Mouse (Mus musculus): ENCODE data around the gene Tmem256. TPM values are rescaled to one million over a fixed set of nuclear protein-coding genes. Genes with fewer than 3 reads are reported as not detected.

Tmem256 gene
- polyA plus RNA-seq (2016; fragmentation: Nextera tagmentation; extraction: Ambion mirVana): 269 and 280 TPM in 2 replicates

DNA sequence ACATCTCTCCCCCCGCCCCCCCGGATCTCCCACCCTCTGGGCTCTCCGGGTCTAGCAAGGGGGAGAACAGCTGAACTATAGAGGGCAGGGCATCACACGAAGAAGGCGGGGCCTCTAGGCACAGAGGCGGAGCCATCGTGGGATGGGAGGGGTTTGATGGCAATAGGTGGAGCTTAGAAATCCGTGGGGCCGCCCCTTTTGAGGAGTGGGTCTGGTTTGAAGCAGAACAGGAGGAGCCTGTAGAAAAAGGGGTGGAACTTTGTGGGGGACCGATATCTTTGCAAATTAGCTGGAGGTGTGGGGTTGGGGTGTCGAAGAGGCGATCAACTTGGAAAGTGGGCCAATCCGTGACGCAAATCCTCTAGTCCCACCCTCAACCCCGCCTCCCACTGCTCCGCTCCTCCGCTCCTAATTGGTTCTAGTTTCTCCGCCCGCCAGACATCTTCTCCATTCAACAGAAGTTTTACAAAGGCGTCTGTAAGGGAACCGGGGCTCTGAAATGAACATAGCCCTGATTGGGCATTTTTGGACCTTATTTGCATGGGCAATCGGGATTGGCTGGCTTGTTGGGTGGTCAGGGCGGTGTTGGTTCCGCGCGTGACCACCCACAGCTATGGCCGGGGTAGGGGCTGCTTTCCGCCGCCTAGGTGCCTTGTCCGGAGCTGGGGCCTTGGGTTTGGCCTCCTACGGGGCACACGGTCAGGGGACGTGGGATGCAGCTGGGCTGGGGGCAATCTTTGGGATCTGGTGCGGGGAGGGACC lies at the start of gene Tmem256:
Gene Tmem256 (plus strand): TSS at position 563 of the 762 bp plus-strand sequence.
- H3K36me3 ChIP-seq: peaks cover 8% of the 10 kb centered on the region
- WGBS: under 1% methylated on average over 34 of the region's 34 CpGs
- peak within 1 kb of the TSS; percentile 72 for H3K4me3 ChIP-seq
- H3K27me3 ChIP-seq (ENCODE audit: low read depth, poor library complexity, severe bottlenecking): peaks cover 40% of the 10 kb centered on the region
- H3K9me3 ChIP-seq (replicated peaks): no peaks in the 10 kb centered on the region
- peak; percentile 92 for DNase-seq (ENCODE audit: low spot score)
- peak within 1 kb of the TSS; percentile 88 for H3K27ac ChIP-seq
- peaks cover 53% of the 10 kb centered on the region for H3K4me1 ChIP-seq

DNA sequence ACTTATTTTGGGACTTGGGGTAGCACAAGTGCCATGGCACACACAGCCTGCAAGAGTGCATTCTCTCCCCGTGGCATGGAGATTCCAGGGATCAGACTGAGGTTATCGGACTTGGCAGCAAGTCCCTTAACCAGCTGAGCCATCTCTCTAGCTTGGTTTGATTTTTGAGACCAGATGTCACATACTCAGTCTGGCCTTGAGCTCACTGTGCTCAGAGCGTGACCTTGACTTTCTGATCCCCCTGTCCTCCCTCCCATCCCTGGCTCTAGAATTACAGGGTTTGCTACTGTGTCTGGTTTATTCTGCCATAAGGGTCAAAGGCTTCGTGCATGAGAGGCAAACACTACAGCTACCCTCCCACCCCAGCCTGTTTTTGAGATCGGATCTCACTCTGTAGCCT lies 48.9 kb upstream of the Tmem256 start:
- WGBS: 70% methylated on average over 5 of the region's 5 CpGs
- Histone ChIP-seq H3K27ac (no peak overlapping the region), H3K27me3 (ENCODE audit: low read depth, poor library complexity, severe bottlenecking) (peaks cover 27% of the 10 kb centered on the region), H3K4me3 (no peak overlapping the region), H3K36me3 (no peaks in the 10 kb centered on the region), H3K9me3 (replicated peaks) (no peaks in the 10 kb centered on the region), H3K4me1 (0 out of 2 replicates have a peak, but pooled peaks cover 2% of the 10 kb centered on the region)
- no peak for DNase-seq (ENCODE audit: low spot score)

DNA sequence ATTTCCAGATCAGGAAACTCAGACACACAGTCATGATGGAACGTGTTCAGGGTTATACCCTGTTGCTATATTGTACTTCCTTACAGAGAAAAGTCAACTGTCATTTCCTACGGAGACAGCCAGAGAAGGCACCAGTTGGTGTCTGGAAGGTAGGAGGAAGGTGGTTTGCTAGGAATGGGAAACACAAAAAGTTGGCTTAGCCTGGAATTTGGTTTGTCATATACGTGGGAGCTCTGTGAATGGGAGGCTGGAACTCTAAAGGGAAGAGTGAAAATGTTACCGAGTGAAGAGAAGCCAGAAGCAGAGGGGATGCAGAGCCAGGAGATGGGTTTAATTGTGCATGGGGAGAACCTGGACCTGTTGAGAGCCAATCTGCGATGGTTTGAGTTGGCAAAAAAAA lies 46.9 kb upstream of the Tmem256 start:
- no peak overlapping the region for H3K4me3 ChIP-seq
- H3K27me3 ChIP-seq (ENCODE audit: low read depth, poor library complexity, severe bottlenecking): peaks cover 46% of the 10 kb centered on the region
- H3K27ac ChIP-seq: no peak overlapping the region
- H3K9me3 ChIP-seq (replicated peaks): no peaks in the 10 kb centered on the region
- H3K4me1 ChIP-seq: peaks cover 13% of the 10 kb centered on the region
- DNase-seq (ENCODE audit: low spot score): no peak
- no peaks in the 10 kb centered on the region for H3K36me3 ChIP-seq
- 74% methylated on average over 5 of the region's 5 CpGs for WGBS

DNA sequence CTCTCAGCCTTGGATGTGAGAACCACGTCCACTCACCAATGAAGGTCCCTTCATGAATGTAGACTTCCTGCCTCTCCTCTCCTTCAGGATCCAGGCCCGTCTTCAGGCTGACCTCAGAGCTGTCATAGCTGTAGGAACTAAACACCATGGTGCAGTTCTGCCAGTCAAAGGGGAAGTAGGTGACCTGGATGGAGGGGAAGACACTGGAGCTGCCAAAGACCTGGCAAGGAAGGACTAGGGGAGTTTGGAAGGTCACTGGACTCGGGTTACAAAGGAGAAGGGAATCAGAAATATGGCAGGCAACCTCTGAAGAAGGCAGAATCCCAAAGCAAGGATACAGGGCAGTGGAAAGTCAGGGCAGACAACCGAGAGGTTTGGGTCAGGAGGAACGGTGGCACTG lies 44.9 kb upstream of the Tmem256 start:
- Histone ChIP-seq H3K9me3 (replicated peaks) (no peaks in the 10 kb centered on the region), H3K4me1 (peaks cover 13% of the 10 kb centered on the region), H3K36me3 (no peaks in the 10 kb centered on the region), H3K27ac (no peak overlapping the region), H3K27me3 (ENCODE audit: low read depth, poor library complexity, severe bottlenecking) (peaks cover 62% of the 10 kb centered on the region), H3K4me3 (no peak overlapping the region)
- no peak for DNase-seq (ENCODE audit: low spot score)
- WGBS: 64% methylated on average over 5 of the region's 5 CpGs

DNA sequence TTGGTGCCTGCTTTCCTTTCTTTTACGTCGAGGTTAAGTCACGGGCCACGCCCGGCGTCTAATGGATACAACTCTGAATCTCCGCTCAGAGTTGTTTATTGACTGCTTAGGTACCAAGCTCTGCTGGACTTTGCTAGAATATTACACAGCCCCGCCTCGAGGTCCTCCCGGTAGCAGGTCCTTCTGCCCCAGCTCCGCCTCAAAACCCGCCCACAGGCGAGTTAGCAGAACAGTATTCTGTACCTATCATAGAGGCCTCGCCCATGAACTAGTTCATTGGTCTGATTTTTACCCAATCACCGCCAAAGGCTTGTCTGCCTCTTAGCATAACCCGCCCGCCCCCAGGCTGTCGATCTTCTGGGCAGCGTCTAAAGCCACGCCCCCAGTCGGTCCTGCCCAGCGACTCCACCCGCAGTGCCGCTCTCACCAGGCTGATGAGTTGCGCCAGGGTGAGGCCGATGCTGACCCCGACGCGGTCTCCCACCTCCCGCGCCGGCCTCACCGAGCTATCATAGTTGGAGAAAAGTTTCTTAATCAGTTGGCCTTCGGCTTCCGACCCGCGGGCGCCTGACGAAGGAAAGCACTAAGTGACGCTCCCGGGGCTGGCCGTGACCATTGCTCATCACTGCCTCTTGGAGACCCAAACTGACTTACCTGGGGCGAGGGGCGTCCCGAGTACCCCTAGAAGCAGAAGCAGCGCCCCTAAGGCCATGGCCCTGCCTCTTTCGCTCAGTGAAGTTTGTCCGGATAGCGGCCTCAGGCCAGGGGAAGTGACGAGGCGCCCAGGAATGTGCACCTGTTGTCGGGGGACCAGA lies 42.9 kb upstream of the Tmem256 start, which contains the start of gene Chrnb1:
Gene Chrnb1 (minus strand): TSS at position 776 of the 815 bp plus-strand sequence.
- H3K9me3 ChIP-seq (replicated peaks): no peaks in the 10 kb centered on the region
- H3K27me3 ChIP-seq (ENCODE audit: low read depth, poor library complexity, severe bottlenecking): peaks cover 82% of the 10 kb centered on the region
- H3K4me1 ChIP-seq: peaks cover 28% of the 10 kb centered on the region
- peak within 1 kb of the TSS; percentile 59 for H3K4me3 ChIP-seq
- DNase-seq (ENCODE audit: low spot score): peak; percentile 88
- H3K27ac ChIP-seq: peak within 1 kb of the TSS; percentile 72
- H3K36me3 ChIP-seq: no peaks in the 10 kb centered on the region
- WGBS: 2% methylated on average over 52 of the region's 52 CpGs

DNA sequence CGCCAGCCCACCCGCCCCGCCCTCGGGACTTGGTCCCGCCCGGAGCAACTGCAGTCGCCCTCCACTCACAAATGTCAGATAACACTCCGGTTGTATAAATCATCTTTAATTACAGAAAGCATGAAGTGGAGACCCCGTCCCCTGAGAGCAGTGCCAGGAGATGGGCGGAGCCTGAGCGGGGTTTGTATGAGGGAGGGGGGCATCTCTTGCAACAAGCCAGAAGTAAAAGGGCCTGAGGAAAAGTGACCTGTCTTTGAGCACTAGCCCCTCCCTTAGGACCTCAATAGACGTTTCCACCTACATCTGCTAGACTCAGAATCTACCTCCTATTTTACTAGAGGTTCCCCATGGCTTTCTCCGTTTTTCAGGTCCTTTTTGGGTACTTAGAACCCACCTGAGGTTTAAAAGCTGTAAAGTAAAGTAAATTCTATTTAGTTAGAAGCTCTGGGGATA lies 42.3 kb upstream of the Tmem256 start:
- Histone ChIP-seq H3K27me3 (ENCODE audit: low read depth, poor library complexity, severe bottlenecking) (peaks cover 88% of the 10 kb centered on the region), H3K4me1 (peaks cover 35% of the 10 kb centered on the region), H3K27ac (no peak overlapping the region), H3K4me3 (peak overlapping the region; percentile 59), H3K9me3 (replicated peaks) (no peaks in the 10 kb centered on the region), H3K36me3 (no peaks in the 10 kb centered on the region)
- no peak for DNase-seq (ENCODE audit: low spot score)
- 2% methylated on average over 13 of the region's 13 CpGs for WGBS

DNA sequence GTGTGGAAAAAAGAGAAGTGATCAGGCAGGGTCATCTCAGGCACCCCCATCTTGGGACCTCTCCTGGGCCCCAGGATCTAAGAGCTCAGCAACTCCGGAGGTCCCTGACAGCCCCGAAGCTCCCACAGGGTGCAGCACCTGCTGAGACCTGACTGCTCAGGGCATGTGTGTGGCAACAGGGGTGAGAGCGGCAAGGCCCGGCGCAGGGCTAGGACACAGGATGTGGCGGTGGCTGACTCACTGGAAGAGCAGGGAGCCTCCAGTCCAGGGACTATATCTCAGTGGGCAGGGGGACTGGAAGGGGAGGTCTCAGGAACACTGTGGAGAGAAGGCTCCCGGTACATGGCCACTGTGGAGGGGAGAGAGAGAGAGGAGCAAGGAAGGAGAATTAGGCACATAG lies 40.4 kb upstream of the Tmem256 start:
- H3K27me3 ChIP-seq (ENCODE audit: low read depth, poor library complexity, severe bottlenecking): peaks cover 100% of the 10 kb centered on the region
- H3K9me3 ChIP-seq (replicated peaks): no peaks in the 10 kb centered on the region
- 78% methylated on average over 7 of the region's 7 CpGs for WGBS
- H3K4me3 ChIP-seq: no peak overlapping the region
- peaks cover 51% of the 10 kb centered on the region for H3K4me1 ChIP-seq
- H3K27ac ChIP-seq: no peak overlapping the region
- H3K36me3 ChIP-seq: no peaks in the 10 kb centered on the region
- no peak for DNase-seq (ENCODE audit: low spot score)

DNA sequence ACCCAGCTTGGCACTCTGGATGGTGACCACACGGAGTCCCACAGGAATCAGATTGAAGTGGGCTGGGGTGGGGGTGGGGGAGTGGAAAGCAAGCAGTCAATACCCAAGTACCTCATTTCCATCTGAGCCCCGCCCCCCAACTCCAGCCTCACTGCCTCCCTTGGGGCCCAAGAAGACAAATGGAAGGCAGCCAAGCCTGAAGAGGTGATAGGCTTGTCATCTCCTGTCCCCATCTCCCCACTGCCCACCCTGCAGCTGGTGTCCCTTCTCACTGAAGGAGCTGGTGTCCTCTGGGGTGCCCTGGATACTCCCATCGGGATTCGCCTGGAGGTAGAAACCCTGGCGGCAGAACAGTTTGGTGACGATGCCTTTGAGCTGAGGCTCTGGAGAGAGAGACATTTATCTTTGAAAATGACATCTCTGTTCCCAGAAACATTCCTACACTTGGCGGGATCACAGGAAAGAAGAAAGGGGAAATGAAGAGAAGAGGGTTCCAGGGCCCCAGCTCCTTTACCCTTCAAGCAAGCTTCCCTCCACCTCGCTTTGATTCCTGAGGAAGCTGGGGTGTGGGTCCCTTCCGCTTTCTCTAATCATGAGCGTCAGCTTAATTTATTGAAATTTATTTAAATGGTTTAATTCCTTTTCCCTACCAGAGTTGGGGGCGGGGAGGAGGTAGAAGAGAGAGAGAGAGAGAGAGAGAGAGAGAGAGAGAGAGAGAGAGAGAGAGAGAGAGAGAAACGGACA lies 38.7 kb upstream of the Tmem256 start:
- Histone ChIP-seq H3K4me3 (peak overlapping the region; percentile 62), H3K4me1 (peaks cover 68% of the 10 kb centered on the region), H3K36me3 (no peaks in the 10 kb centered on the region), H3K27me3 (ENCODE audit: low read depth, poor library complexity, severe bottlenecking) (peaks cover 100% of the 10 kb centered on the region), H3K27ac (no peak overlapping the region; the same call in 1 of the 2 replicates), H3K9me3 (replicated peaks) (no peaks in the 10 kb centered on the region)
- 24% methylated on average over 12 of the region's 12 CpGs for WGBS
- no peak for DNase-seq (ENCODE audit: low spot score)

DNA sequence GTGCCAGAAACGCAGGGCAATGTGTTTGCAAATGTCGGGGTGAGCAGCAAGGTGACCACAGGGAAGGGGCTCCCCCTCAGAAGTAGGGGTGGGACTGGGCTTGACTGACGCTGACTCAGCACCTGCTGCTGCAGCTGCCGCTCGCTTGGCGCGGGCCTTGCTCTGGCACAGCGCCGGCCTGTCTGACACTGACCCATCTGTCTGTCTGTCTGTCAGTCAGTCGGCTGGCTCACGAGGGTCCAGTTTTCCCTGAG lies 38.2 kb upstream of the Tmem256 start:
- H3K27ac ChIP-seq: peak overlapping the region; percentile 83
- no peak for DNase-seq (ENCODE audit: low spot score)
- H3K4me3 ChIP-seq: peak overlapping the region; percentile 62
- no peaks in the 10 kb centered on the region for H3K36me3 ChIP-seq
- H3K4me1 ChIP-seq: peaks cover 73% of the 10 kb centered on the region
- peaks cover 100% of the 10 kb centered on the region for H3K27me3 ChIP-seq (ENCODE audit: low read depth, poor library complexity, severe bottlenecking)
- no peaks in the 10 kb centered on the region for H3K9me3 ChIP-seq (replicated peaks)
- WGBS: 2% methylated on average over 11 of the region's 11 CpGs

DNA sequence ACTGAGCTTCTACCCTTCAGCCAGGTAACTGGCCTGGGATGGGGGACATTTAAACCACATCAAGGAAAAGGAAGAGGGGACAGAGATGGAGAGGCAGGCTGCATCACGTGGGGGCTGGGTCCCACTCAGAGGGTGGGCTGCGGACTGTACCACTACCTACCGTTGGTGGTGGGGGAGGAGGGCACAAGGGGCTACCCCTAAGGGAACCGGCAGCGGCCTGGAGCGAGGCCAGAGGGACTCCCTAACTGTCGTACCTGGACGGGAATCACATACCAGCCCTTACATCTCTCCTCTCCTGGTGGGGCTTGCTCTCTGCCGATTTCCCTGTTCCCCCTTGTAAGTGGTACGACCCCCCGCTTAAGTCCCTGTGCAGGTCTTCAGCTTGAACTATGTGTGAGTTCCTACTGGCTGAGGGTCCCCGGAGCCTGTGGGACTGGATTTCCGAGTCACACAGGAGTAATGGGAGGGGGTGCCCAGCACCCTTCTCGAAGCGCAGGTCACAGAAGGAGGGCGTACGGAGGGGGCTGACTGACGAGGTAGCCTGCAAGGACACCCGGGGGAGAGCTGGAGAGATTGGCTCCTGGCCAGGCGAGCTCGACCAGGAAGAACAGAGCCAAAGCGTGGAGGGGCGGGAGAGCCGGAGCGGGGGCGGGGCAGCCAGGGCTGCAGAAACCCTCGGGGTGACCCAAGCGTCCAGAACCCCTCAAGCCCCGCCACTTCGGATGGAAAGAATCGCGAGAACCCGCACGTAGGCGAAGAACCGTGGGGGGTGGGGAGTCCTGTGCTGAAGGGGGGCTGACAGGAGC lies 37.7 kb upstream of the Tmem256 start:
- Histone ChIP-seq H3K27me3 (ENCODE audit: low read depth, poor library complexity, severe bottlenecking) (peaks cover 100% of the 10 kb centered on the region), H3K36me3 (no peaks in the 10 kb centered on the region), H3K9me3 (replicated peaks) (no peaks in the 10 kb centered on the region), H3K4me3 (peak overlapping the region; percentile 62), H3K27ac (peak overlapping the region; percentile 83), H3K4me1 (peaks cover 70% of the 10 kb centered on the region)
- WGBS: under 1% methylated on average over 36 of the region's 36 CpGs
- peak; percentile 85 for DNase-seq (ENCODE audit: low spot score)

DNA sequence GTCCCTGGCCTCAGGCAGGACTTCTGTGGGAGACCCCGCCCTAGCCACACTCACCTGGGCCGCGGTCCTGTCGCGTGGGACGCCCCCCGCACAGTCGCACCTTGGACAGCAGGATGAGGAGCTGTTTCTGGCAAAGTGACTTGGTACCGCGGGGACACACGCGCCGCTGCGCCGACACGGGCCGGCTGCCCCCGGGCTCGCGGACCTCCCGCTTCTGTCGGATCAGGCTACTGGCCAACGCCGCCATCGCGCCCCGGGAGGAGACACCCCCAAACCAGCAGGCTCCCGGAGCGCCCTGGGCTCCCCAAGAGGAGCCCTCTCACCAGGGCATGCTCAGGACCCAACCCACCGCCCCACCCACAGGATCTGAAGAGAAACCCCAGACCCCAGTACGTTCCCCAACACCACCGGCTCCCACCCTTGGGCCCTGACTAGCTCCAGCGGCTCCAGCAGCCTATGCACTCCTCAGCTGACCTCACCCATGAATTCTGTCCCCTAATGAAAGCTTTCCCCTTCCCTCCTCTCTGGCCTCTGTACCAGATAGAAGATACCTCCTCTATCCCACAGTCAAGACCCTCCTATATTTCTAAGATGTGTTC lies 36.8 kb upstream of the Tmem256 start, which contains the start of gene Fgf11:
Gene Fgf11 (minus strand): TSS at position 479 of the 599 bp plus-strand sequence.
- peaks cover 62% of the 10 kb centered on the region for H3K4me1 ChIP-seq
- 2% methylated on average over 33 of the region's 33 CpGs for WGBS
- peaks cover 100% of the 10 kb centered on the region for H3K27me3 ChIP-seq (ENCODE audit: low read depth, poor library complexity, severe bottlenecking)
- peak within 1 kb of the TSS; percentile 83 for H3K27ac ChIP-seq
- peak within 1 kb of the TSS; percentile 62 for H3K4me3 ChIP-seq
- H3K36me3 ChIP-seq: no peaks in the 10 kb centered on the region
- peak; percentile 50 for DNase-seq (ENCODE audit: low spot score)
- H3K9me3 ChIP-seq (replicated peaks): no peaks in the 10 kb centered on the region
